Mouse (Mus musculus) liver, adult 2 months (tissue): Measurements from ENCODE around the gene Krt25. TPM values are rescaled to one million over a fixed set of nuclear protein-coding genes. Genes with fewer than 3 reads are reported as not detected.

Experiments used
- DNase-seq: peaks from one replicate; pipeline ENCODE4 v3.0.0-alpha.2; 2011; ENCODE audit warnings: low read depth, low spot score; ENCODE audit errors: extremely low read depth
- H3K27ac ChIP-seq: fragments of 200-500 bp; replicated peaks from 2 replicates; pipeline ENCODE4 v1.5.1; 2012; ENCODE audit warnings: low read depth, mild to moderate bottlenecking, control low read depth, inconsistent platforms, low read length; ENCODE audit not compliant: insufficient read depth
- H3K27me3 ChIP-seq: fragments of 200-500 bp; 2 replicates; pipeline ENCODE4 v1.6.1; 2012; ENCODE audit warnings: mild to moderate bottlenecking, moderate library complexity, low read length, inconsistent platforms; ENCODE audit not compliant: control insufficient read depth, insufficient read depth
- H3K36me3 ChIP-seq: fragments of 200-500 bp; 2 replicates; pipeline ENCODE4 v1.6.1; 2012; ENCODE audit warnings: low read length, inconsistent platforms; ENCODE audit not compliant: control insufficient read depth, insufficient read depth
- H3K4me1 ChIP-seq: fragments of 200-500 bp; 2 replicates; pipeline ENCODE4 v1.6.1; 2011; ENCODE audit warnings: low read length; ENCODE audit not compliant: control insufficient read depth, insufficient read depth
- H3K4me3 ChIP-seq: fragments of 200-500 bp; 2 replicates; pipeline ENCODE4 v1.5.1; 2011; ENCODE audit warnings: low read depth, mild to moderate bottlenecking, control low read depth, low read length, moderate library complexity; ENCODE audit not compliant: insufficient read depth
- H3K79me2 ChIP-seq: fragments of 200-500 bp; 2 replicates; pipeline ENCODE4 v1.6.1; 2012; ENCODE audit warnings: inconsistent platforms, mild to moderate bottlenecking, low read length, moderate library complexity; ENCODE audit not compliant: control insufficient read depth, insufficient read depth
- H3K9ac ChIP-seq: fragments of 200-500 bp; 2 replicates; pipeline ENCODE4 v1.6.1; 2012; ENCODE audit warnings: low read depth, mild to moderate bottlenecking, control low read depth, inconsistent platforms, low read length
- CTCF ChIP-seq: fragments of 200-500 bp; IDR thresholded peaks from 2 replicates; pipeline ENCODE4 v1.5.1; 2011; ENCODE audit warnings: low read depth, low read length, control low read depth
- POLR2A ChIP-seq: fragments of 200-500 bp; IDR thresholded peaks from 2 replicates; pipeline ENCODE4 v1.6.1; 2011; ENCODE audit warnings: low read length, control low read depth; ENCODE audit not compliant: insufficient read depth; ENCODE audit errors: extremely low read depth
- WGBS: fragments of 180-500 bp; shearing (Covaris S2); methylation state at CpG from one replicate; pipeline ENCODE4 v1.1.7; 2018; 5-methylcytosine and 5-hydroxymethylcytosine counted together
- polyA plus RNA-seq: library from polyadenylated mRNA; depleted of rRNA; stranded (reverse); fragments of >200 nt; gene quantifications from 2 replicates; pipeline ENCODE4 v1.2.3, GENCODE M21; 2012; rRNA removed
- total RNA-seq: library from RNA; depleted of rRNA; stranded (reverse); fragments of >200 nt; gene quantifications from 2 replicates; pipeline ENCODE4 v1.2.3, GENCODE M21; 2014; rRNA removed

Gene Krt25
- total RNA-seq, result not detected in 2 replicates
- not detected in 2 replicates for polyA plus RNA-seq

DNA sequence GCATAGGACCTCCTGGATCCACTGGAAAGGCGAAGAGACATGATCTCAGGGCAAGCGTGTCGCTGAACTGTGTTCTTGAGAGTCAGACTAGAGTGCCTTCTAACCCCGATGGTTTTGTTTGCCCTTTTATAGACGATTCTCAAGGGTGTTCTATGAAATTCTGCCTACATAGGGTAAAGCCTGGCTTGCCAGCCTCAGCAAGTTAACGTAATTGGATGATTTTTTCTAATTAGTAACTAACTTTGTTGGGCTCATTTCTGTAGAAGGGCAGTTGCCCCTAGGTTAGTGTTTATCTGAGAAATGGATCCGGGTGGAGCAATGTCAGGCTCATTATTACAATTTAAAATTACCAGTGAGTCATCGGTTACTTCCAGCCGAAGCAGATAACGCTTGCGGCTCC is at the start of gene Krt25:
Gene Krt25 (minus strand): TSS at position 101 of the 400 bp plus-strand sequence.
- H3K9ac ChIP-seq, result no peak within 1 kb of the TSS
- no peaks in the 10 kb centered on the region for H3K27me3 ChIP-seq
- H3K4me1 ChIP-seq, result no peaks in the 10 kb centered on the region
- no peak for DNase-seq
- no peaks in the 10 kb centered on the region for H3K79me2 ChIP-seq
- TF ChIP-seq POLR2A, result no peak
- no peak for TF ChIP-seq CTCF
- 88% methylated on average over 11 of the region's 11 CpGs for WGBS
- H3K27ac ChIP-seq, result no peak within 1 kb of the TSS
- H3K36me3 ChIP-seq, result no peaks in the 10 kb centered on the region
- no peak within 1 kb of the TSS for H3K4me3 ChIP-seq

DNA sequence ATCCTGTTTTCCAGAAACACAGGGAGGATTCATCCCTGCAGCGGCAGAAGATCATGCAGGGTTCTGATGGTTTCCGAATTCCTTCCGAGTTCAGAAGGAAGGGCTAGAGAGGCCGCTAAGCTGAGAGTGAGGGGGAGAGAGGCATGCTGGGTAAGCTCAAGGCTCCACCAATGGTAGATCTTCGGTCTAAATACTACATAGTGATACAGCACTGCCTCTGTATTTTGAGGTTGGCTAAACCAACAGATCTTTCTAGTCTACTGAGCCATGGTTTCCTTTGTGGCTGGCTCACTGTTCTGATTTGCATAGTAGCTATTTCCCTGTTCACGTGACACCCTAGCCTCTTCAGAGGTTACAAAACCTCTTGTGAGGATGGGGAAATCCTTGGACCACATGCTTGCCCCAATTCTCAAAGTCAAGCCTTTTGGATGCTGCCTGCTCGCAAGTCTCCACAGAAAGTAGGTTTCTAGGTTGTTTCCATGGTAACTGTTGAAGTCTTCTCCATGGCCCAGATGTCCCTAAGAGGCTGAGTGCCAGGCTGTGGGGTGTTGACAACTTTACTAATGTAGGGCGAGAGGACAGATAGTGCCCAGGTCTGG is 47.2 kb upstream of the Krt25 start:
- 0 out of 2 replicates have a peak, but pooled peaks cover 3% of the 10 kb centered on the region for H3K27me3 ChIP-seq
- no peak overlapping the region for H3K4me3 ChIP-seq
- TF ChIP-seq POLR2A (no peak), CTCF (no peak)
- no peaks in the 10 kb centered on the region for H3K36me3 ChIP-seq
- no peak for DNase-seq
- no peak overlapping the region for H3K27ac ChIP-seq
- 84% methylated on average over 8 of the region's 8 CpGs for WGBS
- H3K4me1 ChIP-seq, result no peaks in the 10 kb centered on the region
- no peak overlapping the region for H3K9ac ChIP-seq
- no peaks in the 10 kb centered on the region for H3K79me2 ChIP-seq

GRCm38 (mm10) chr11:99369229-99369628 is 46.5 kb upstream of the Krt25 start:
- no peaks in the 10 kb centered on the region for H3K4me1 ChIP-seq
- WGBS, result 28% methylated on average over 3 of the region's 3 CpGs
- no peaks in the 10 kb centered on the region for H3K79me2 ChIP-seq
- no peak overlapping the region for H3K27ac ChIP-seq
- H3K9ac ChIP-seq, result no peak overlapping the region
- TF ChIP-seq POLR2A (no peak), CTCF (peak; percentile 47; the same call in 1 of the 2 replicates)
- peak; percentile 7 for DNase-seq
- H3K27me3 ChIP-seq, result 0 out of 2 replicates have a peak, but pooled peaks cover 3% of the 10 kb centered on the region
- no peaks in the 10 kb centered on the region for H3K36me3 ChIP-seq
- H3K4me3 ChIP-seq, result no peak overlapping the region

DNA sequence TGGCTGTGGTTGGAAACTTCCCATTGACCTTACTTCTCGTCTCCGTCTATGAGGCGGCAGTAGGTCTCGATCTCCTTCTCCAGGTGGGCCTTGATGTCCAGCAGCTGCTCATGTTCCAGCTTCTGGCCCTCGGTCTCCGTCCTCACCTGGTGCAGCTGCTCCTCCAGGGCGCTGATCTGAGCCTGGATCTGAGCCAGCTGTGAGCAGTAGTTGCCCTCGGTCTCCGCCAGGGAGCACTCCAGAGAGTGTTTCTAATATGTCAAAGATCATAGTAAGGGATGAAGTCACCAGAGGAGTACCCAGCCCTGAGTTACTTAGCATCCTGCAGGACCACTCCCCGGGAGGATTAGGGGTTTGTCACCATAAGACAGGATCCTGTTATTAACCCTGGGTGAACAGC is 44.0 kb upstream of the Krt25 start:
- TF ChIP-seq CTCF (peak; percentile 42), POLR2A (no peak)
- Histone ChIP-seq H3K27ac (no peak overlapping the region), H3K4me1 (no peaks in the 10 kb centered on the region), H3K4me3 (no peak overlapping the region), H3K79me2 (no peaks in the 10 kb centered on the region), H3K36me3 (no peaks in the 10 kb centered on the region), H3K9ac (no peak overlapping the region), H3K27me3 (0 out of 2 replicates have a peak, but pooled peaks cover 3% of the 10 kb centered on the region)
- 39% methylated on average over 10 of the region's 10 CpGs for WGBS
- peak; percentile 13 for DNase-seq

- TF ChIP-seq CTCF (peak; percentile 47; the same call in 1 of the 2 replicates), POLR2A (no peak)
- no peaks in the 10 kb centered on the region for H3K79me2 ChIP-seq
- no peaks in the 10 kb centered on the region for H3K27me3 ChIP-seq
- peak; percentile 25 for DNase-seq
- no peak overlapping the region for H3K9ac ChIP-seq
- H3K27ac ChIP-seq, result no peak overlapping the region
- no peaks in the 10 kb centered on the region for H3K36me3 ChIP-seq
- 15% methylated on average over 9 of the region's 9 CpGs for WGBS
- no peaks in the 10 kb centered on the region for H3K4me1 ChIP-seq
- no peak overlapping the region for H3K4me3 ChIP-seq
These were observed 41.7 kb upstream of the Krt25 start for GRCm38 (mm10) chr11:99364412-99364811.

DNA sequence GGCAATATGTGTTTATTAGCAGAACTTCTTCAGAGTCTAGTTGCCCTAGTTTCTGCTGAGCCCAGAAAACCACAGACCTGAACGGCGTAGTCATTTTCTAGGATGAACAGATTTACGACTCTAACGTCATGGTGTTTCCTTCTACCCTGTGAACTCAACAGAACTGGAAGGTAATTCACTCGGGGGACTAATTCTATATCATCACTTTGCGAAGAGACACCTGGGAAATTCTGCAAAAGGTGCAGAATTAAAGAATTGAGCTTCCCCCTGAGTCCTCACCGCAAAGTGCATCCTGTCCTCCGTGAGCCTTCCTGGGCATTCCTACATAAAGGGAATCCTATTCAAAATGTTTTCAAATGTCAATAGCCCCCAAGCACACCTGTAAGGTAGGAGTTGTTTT is 38.7 kb upstream of the Krt25 start:
- DNase-seq, result no peak
- Histone ChIP-seq H3K9ac (no peak overlapping the region), H3K4me1 (no peaks in the 10 kb centered on the region), H3K27ac (no peak overlapping the region), H3K27me3 (no peaks in the 10 kb centered on the region), H3K4me3 (no peak overlapping the region), H3K79me2 (no peaks in the 10 kb centered on the region), H3K36me3 (no peaks in the 10 kb centered on the region)
- WGBS, result 88% methylated on average over 8 of the region's 8 CpGs
- TF ChIP-seq CTCF (no peak), POLR2A (no peak)
